Mouse (Mus musculus) kidney, adult 2 months (tissue): ENCODE results near the gene Megf8.

Source experiments
- CTCF ChIP-seq: fragments of 200-500 bp; conservative IDR thresholded peaks from 2 replicates; pipeline ENCODE4 v1.5.1; 2011; ENCODE audit warnings: low read depth, mild to moderate bottlenecking, control low read depth, low read length, moderate library complexity, mixed read lengths; ENCODE audit not compliant: insufficient read depth, insufficient read length
- POLR2A ChIP-seq: fragments of 200-500 bp; IDR thresholded peaks from one replicate; pipeline ENCODE4 v1.6.1; 2011; ENCODE audit warnings: low read depth, low read length, control low read depth

DNA sequence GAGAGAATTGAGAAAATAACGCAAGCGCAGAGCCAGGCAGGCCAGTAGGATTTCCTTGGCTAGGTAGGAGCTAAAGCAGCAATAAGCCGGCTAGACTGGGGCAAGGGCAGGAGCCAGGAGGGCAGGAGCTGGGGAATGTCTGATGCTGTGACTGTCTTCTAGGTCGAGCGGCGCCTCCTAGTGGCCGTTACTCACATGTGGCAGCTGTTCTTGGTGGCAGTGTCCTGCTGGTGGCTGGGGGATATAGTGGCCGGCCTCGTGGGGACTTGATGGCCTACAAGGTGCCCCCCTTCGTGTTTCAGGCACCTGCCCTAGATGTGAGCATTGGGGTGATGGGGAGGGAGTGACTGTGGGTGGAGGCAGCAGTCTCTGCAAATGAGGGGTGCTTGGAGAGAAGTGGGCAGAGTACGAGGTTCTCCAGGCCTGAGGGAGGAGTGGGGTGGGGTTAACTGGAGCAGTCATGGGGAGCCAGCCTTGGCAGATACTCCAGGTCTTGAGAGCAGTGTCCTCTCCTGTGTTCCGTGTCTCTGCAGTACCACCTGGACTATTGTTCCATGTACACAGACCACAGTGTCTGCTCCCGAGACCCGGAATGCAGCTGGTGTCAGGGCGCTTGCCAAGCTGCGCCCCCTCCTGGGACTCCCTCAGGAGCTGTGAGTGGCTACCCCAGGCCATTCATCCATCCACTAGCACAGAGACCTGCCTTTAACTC lies 16.8 kb downstream of the Megf8 start:
- TF ChIP-seq CTCF = peak; percentile 81
- no peak for TF ChIP-seq POLR2A
